Mouse (Mus musculus): ENCODE results near the gene Gm44965. TPM values are rescaled to one million over a fixed set of nuclear protein-coding genes. Genes with fewer than 3 reads are reported as not detected.
A peak's percentile ranks its signal among the peaks of the same experiment; 100 is the strongest.

Gm44965 gene
- polyA plus RNA-seq, 2 experiments = not detected

- no peaks in the 10 kb centered on the region for H3K27me3 ChIP-seq (ENCODE audit: control insufficient read depth, insufficient read depth, low read length)
- H3K4me2 ChIP-seq (ENCODE audit: low read depth) = no peak overlapping the region
- no peaks in the 10 kb centered on the region for H3K36me3 ChIP-seq (replicated peaks; ENCODE audit: control insufficient read depth, insufficient read depth, low read depth)
- 27% methylated on average over 5 of the region's 5 CpGs for WGBS (ENCODE audit: insufficient replicate concordance)
- no peaks in the 10 kb centered on the region for H3K9me3 ChIP-seq (ENCODE audit: control insufficient read depth, low read length)
- H3K4me3 ChIP-seq (ENCODE audit: insufficient read depth in 1 of 2, low read depth in 2 of 2, low read length in 2 of 2) = no peak overlapping the region
- TF ChIP-seq EP300 (IDR thresholded peaks at IDR 0.05; ENCODE audit: low read depth) (no peak), CTCF (IDR thresholded peaks at IDR 0.05; ENCODE audit: low read depth) (no peak)
- H3K9ac ChIP-seq (replicated peaks) = no peak overlapping the region
- DNase-seq (ENCODE audit: low read depth in 3 of 3, low spot score in 3 of 3) = no peak
- ATAC-seq (ENCODE audit: insufficient read depth) = no peak
- no peak overlapping the region for H3K27ac ChIP-seq
- H3K4me1 ChIP-seq (replicated peaks; ENCODE audit: control insufficient read depth in 2 of 2, insufficient read depth in 2 of 2, low read length in 1 of 2) = no peaks in the 10 kb centered on the region; a peak in 1 of 4 replicates
Measured at GRCm38 (mm10) chr6:48578736-48579135, 15.0 kb upstream of the Gm44965 start.

- Histone ChIP-seq H3K27me3 (ENCODE audit: control insufficient read depth, insufficient read depth, low read length) (no peaks in the 10 kb centered on the region), H3K27ac (no peak overlapping the region), H3K4me1 (replicated peaks; ENCODE audit: control insufficient read depth in 2 of 2, insufficient read depth in 2 of 2, low read length in 1 of 2) (no peaks in the 10 kb centered on the region; a peak in 1 of 4 replicates), H3K36me3 (replicated peaks; ENCODE audit: control insufficient read depth, insufficient read depth, low read depth) (no peaks in the 10 kb centered on the region), H3K4me3 (ENCODE audit: insufficient read depth in 1 of 2, low read depth in 2 of 2, low read length in 2 of 2) (no peak overlapping the region), H3K9me3 (ENCODE audit: control insufficient read depth, low read length) (no peaks in the 10 kb centered on the region), H3K4me2 (ENCODE audit: low read depth) (no peak overlapping the region), H3K9ac (replicated peaks) (no peak overlapping the region)
- DNase-seq (ENCODE audit: low read depth in 3 of 3, low spot score in 3 of 3) = no peak
- WGBS (ENCODE audit: insufficient replicate concordance) = 3% methylated on average over 5 of the region's 5 CpGs
- no peak for TF ChIP-seq CTCF (IDR thresholded peaks at IDR 0.05; ENCODE audit: low read depth)
- ATAC-seq (ENCODE audit: insufficient read depth) = no peak
Measured at GRCm38 (mm10) chr6:48579215-48579648, 14.5 kb upstream of the Gm44965 start.

- H3K4me1 ChIP-seq (replicated peaks; ENCODE audit: control insufficient read depth in 2 of 2, insufficient read depth in 2 of 2, low read length in 1 of 2) = no peaks in the 10 kb centered on the region; a peak in 1 of 4 replicates
- no peaks in the 10 kb centered on the region for H3K9me3 ChIP-seq (ENCODE audit: control insufficient read depth, low read length)
- ATAC-seq (ENCODE audit: insufficient read depth) = no peak
- H3K4me3 ChIP-seq (ENCODE audit: insufficient read depth in 1 of 2, low read depth in 2 of 2, low read length in 2 of 2) = no peak overlapping the region
- H3K36me3 ChIP-seq (replicated peaks; ENCODE audit: control insufficient read depth, insufficient read depth, low read depth) = no peaks in the 10 kb centered on the region
- no peak overlapping the region for H3K27ac ChIP-seq
- no peaks in the 10 kb centered on the region for H3K27me3 ChIP-seq (ENCODE audit: control insufficient read depth, insufficient read depth, low read length)
- 40% methylated on average over 3 of the region's 3 CpGs for WGBS (ENCODE audit: insufficient replicate concordance)
- no peak for TF ChIP-seq EP300 (IDR thresholded peaks at IDR 0.05; ENCODE audit: low read depth)
- no peak for TF ChIP-seq CTCF (IDR thresholded peaks at IDR 0.05; ENCODE audit: low read depth)
- H3K9ac ChIP-seq (replicated peaks) = no peak overlapping the region
- H3K4me2 ChIP-seq (ENCODE audit: low read depth) = no peak overlapping the region
- no peak for DNase-seq (ENCODE audit: low read depth in 3 of 3, low spot score in 3 of 3)
Measured at GRCm38 (mm10) chr6:48581257-48581656, 12.5 kb upstream of the Gm44965 start.

GRCm38 (mm10) chr6:48582037-48582436 is 11.7 kb upstream of the Gm44965 start:
- TF ChIP-seq CTCF (IDR thresholded peaks at IDR 0.05; ENCODE audit: low read depth) (peak; percentile 62), EP300 (IDR thresholded peaks at IDR 0.05; ENCODE audit: low read depth) (no peak)
- Histone ChIP-seq H3K4me2 (ENCODE audit: low read depth) (no peak overlapping the region), H3K36me3 (replicated peaks; ENCODE audit: control insufficient read depth, insufficient read depth, low read depth) (no peaks in the 10 kb centered on the region), H3K27me3 (ENCODE audit: control insufficient read depth, insufficient read depth, low read length) (no peaks in the 10 kb centered on the region), H3K9ac (replicated peaks) (no peak overlapping the region), H3K27ac (no peak overlapping the region), H3K4me1 (replicated peaks; ENCODE audit: control insufficient read depth in 2 of 2, insufficient read depth in 2 of 2, low read length in 1 of 2) (no peaks in the 10 kb centered on the region; a peak in 1 of 4 replicates), H3K9me3 (ENCODE audit: control insufficient read depth, low read length) (no peaks in the 10 kb centered on the region), H3K4me3 (ENCODE audit: insufficient read depth in 1 of 2, low read depth in 2 of 2, low read length in 2 of 2) (no peak overlapping the region)
- ATAC-seq (ENCODE audit: insufficient read depth) = no peak
- DNase-seq (ENCODE audit: low read depth in 3 of 3, low spot score in 3 of 3) = peak in 1 of 3 experiments; percentile 36
- 52% methylated on average over 3 of the region's 3 CpGs for WGBS (ENCODE audit: insufficient replicate concordance)

- no peak for DNase-seq (ENCODE audit: low read depth in 3 of 3, low spot score in 3 of 3)
- TF ChIP-seq CTCF (IDR thresholded peaks at IDR 0.05; ENCODE audit: low read depth) (no peak), EP300 (IDR thresholded peaks at IDR 0.05; ENCODE audit: low read depth) (no peak)
- H3K9me3 ChIP-seq (ENCODE audit: control insufficient read depth, low read length) = no peaks in the 10 kb centered on the region
- no peak within 1 kb of the TSS for H3K4me3 ChIP-seq (ENCODE audit: insufficient read depth in 1 of 2, low read depth in 2 of 2, low read length in 2 of 2)
- no peak for ATAC-seq (ENCODE audit: insufficient read depth)
- 0 out of 4 replicates have a peak, but pooled peaks cover 0 to 2% of the 10 kb centered on the region in 2 experiments for H3K4me1 ChIP-seq (replicated peaks; ENCODE audit: control insufficient read depth in 2 of 2, insufficient read depth in 2 of 2, low read length in 1 of 2)
- no peak within 1 kb of the TSS for H3K4me2 ChIP-seq (ENCODE audit: low read depth)
- H3K36me3 ChIP-seq (replicated peaks; ENCODE audit: control insufficient read depth, insufficient read depth, low read depth) = no peaks in the 10 kb centered on the region
- H3K27me3 ChIP-seq (ENCODE audit: control insufficient read depth, insufficient read depth, low read length) = no peaks in the 10 kb centered on the region
- no peak within 1 kb of the TSS for H3K9ac ChIP-seq (replicated peaks)
- H3K27ac ChIP-seq = no peak within 1 kb of the TSS
- 10% methylated on average over 6 of the region's 6 CpGs for WGBS (ENCODE audit: insufficient replicate concordance)
Measured at GRCm38 (mm10) chr6:48589194-48589750, 4.5 kb upstream of the Gm44965 start, which contains the start of gene Gm45021. Gene Gm45021, plus strand, starts transcription at chr6:48589610.
